Mouse (Mus musculus) heart, embryonic 10.5 days (tissue): Measurements from ENCODE around the gene Pacs1. TPM values are rescaled to one million over a fixed set of nuclear protein-coding genes. Genes with fewer than 3 reads are reported as not detected.

ENCODE experiments used
- DNase-seq: peaks from one replicate; pipeline ENCODE4 v3.0.0-alpha.2; 2017; ENCODE audit warnings: low spot score
- H3K27ac ChIP-seq: fragments of 300-500 bp; sonication (generic); 2 replicates; pipeline ENCODE4 v1.5.1; 2016; ENCODE audit warnings: mild to moderate bottlenecking
- H3K27me3 ChIP-seq: fragments of 300-500 bp; sonication (generic); 2 replicates; pipeline ENCODE4 v1.6.1; 2016; ENCODE audit warnings: mild to moderate bottlenecking; ENCODE audit not compliant: poor library complexity, insufficient read depth, severe bottlenecking
- H3K36me3 ChIP-seq: fragments of 300-500 bp; sonication (generic); 2 replicates; pipeline ENCODE4 v1.6.1; 2016; ENCODE audit warnings: mild to moderate bottlenecking, moderate library complexity
- H3K4me1 ChIP-seq: fragments of 300-500 bp; sonication (generic); 2 replicates; pipeline ENCODE4 v1.6.1; 2016; ENCODE audit warnings: mild to moderate bottlenecking
- H3K4me3 ChIP-seq: fragments of 300-500 bp; sonication (generic); 2 replicates; pipeline ENCODE4 v1.5.1; 2016; ENCODE audit warnings: mild to moderate bottlenecking, moderate library complexity
- H3K9me3 ChIP-seq: fragments of 300-500 bp; sonication (generic); 2 replicates; pipeline ENCODE4 v1.6.1; 2016; ENCODE audit warnings: mild to moderate bottlenecking, moderate library complexity
- WGBS: fragments of 180-500 bp; shearing (Covaris S2); methylation state at CpG from one replicate; pipeline ENCODE4 v1.1.7; 2016; 5-methylcytosine and 5-hydroxymethylcytosine counted together
- polyA plus RNA-seq: library from polyadenylated mRNA; unstranded; fragments of >200 nt; fragmentation: Nextera tagmentation; extraction: Ambion mirVana; gene quantifications from 2 replicates; pipeline ENCODE4 v1.2.1, GENCODE M21; 2016

Pacs1 gene
- polyA plus RNA-seq, 1 experiment from 2014 or later = 23.4 TPM

DNA sequence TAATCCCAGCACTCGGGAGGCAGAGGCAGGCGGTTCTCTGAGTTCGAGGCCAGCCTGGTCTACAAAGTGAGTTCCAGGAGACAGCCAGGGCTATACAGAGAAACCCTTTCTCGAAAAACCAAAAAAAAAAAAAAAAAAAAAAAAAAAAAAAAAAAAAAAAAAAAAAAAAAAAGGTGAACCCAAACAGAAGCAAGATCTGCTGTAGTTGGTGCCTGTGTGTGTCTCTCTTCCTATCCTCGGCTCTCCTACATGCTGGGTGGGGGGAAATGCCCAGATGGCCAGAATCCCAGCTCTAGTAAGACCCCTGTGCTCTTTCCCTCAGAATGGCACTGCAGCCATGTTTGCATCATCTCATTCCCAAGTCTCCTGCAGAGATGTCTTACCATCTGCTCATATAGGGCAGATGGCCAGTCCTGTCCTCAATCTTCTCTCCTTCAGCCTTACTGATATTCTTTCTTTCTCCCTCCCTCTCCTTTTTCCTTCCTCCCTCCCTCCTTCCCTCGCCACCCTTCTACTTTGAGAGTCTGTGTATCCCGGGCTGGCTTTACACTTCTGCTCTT lies 148.8 kb downstream of the Pacs1 start:
- Histone ChIP-seq H3K36me3 (no peaks in the 10 kb centered on the region), H3K4me1 (peaks cover 7% of the 10 kb centered on the region), H3K9me3 (no peaks in the 10 kb centered on the region), H3K27me3 (peaks cover 7% of the 10 kb centered on the region; the same call in 1 of the 2 replicates), H3K4me3 (no peak overlapping the region), H3K27ac (no peak overlapping the region)
- DNase-seq = no peak
- WGBS = 60% methylated on average over 7 of the region's 7 CpGs

DNA sequence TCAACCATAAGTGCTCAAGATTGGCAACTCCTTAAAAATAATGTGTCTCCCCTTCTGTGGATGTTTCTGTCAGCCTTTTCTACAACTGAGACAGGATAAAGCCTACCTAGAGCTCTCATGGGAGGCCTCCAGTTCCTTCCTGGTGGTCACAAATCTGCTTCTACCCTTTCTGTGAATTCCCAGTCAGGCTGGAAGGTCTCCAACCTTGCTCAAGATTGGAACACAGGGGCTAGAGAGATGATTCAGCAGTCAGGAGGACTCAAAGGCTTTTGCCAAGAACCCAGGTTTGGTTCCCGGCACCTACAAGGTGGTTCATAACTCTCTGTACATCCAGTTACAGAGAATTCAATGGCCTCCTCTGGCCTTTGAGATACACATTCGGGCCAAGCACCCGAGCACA lies 149.7 kb downstream of the Pacs1 start:
- WGBS = 75% methylated on average over 3 of the region's 3 CpGs

GRCm38 (mm10) chr19:5122492-5122891 lies 150.4 kb downstream of the Pacs1 start:
- Histone ChIP-seq H3K36me3 (no peaks in the 10 kb centered on the region), H3K27me3 (peaks cover 10% of the 10 kb centered on the region; the same call in 1 of the 2 replicates), H3K4me1 (peaks cover 14% of the 10 kb centered on the region), H3K27ac (no peak overlapping the region), H3K9me3 (no peaks in the 10 kb centered on the region), H3K4me3 (no peak overlapping the region)
- 42% methylated on average over 10 of the region's 10 CpGs for WGBS
- DNase-seq = no peak

More for the DNA sequence above, 149.7 kb downstream of the Pacs1 start:
- no peak for DNase-seq
- H3K36me3 ChIP-seq = no peaks in the 10 kb centered on the region
- H3K9me3 ChIP-seq = no peaks in the 10 kb centered on the region
- peaks cover 14% of the 10 kb centered on the region for H3K4me1 ChIP-seq
- H3K27ac ChIP-seq = no peak overlapping the region
- peaks cover 10% of the 10 kb centered on the region; the same call in 1 of the 2 replicates for H3K27me3 ChIP-seq
- H3K4me3 ChIP-seq = no peak overlapping the region

GRCm38 (mm10) chr19:5118384-5118698 lies 154.6 kb downstream of the Pacs1 start, which contains the start of gene Klc2:
Gene Klc2, minus strand, starts transcription at chr19:5118560.
- peak within 1 kb of the TSS; percentile 84 for H3K4me3 ChIP-seq
- peaks cover 22% of the 10 kb centered on the region for H3K4me1 ChIP-seq
- H3K27ac ChIP-seq = peak within 1 kb of the TSS; percentile 89
- WGBS = 1% methylated on average over 18 of the region's 18 CpGs
- no peaks in the 10 kb centered on the region for H3K9me3 ChIP-seq
- H3K36me3 ChIP-seq = peaks cover 11% of the 10 kb centered on the region
- H3K27me3 ChIP-seq = peaks cover 10% of the 10 kb centered on the region; the same call in 1 of the 2 replicates
- no peak for DNase-seq

GRCm38 (mm10) chr19:5117494-5118383 lies 155.2 kb downstream of the Pacs1 start:
- peaks cover 15% of the 10 kb centered on the region for H3K36me3 ChIP-seq
- WGBS = under 1% methylated on average over 80 of the region's 83 CpGs

GRCm38 (mm10) chr19:5113783-5114182 lies 159.1 kb downstream of the Pacs1 start:
- Histone ChIP-seq H3K36me3 (peaks cover 55% of the 10 kb centered on the region), H3K9me3 (no peaks in the 10 kb centered on the region), H3K4me1 (peaks cover 19% of the 10 kb centered on the region), H3K27ac (no peak overlapping the region), H3K27me3 (no peaks in the 10 kb centered on the region), H3K4me3 (no peak overlapping the region)
- 90% methylated on average over 7 of the region's 7 CpGs for WGBS
- no peak for DNase-seq

More at GRCm38 (mm10) chr19:5117494-5118383, 155.2 kb downstream of the Pacs1 start:
- Histone ChIP-seq H3K4me1 (peaks cover 22% of the 10 kb centered on the region), H3K27me3 (peaks cover 10% of the 10 kb centered on the region; the same call in 1 of the 2 replicates), H3K27ac (peak overlapping the region; percentile 89), H3K4me3 (peak overlapping the region; percentile 84), H3K9me3 (no peaks in the 10 kb centered on the region)
- peak; percentile 95 for DNase-seq

GRCm38 (mm10) chr19:5109659-5110453 lies 163.1 kb downstream of the Pacs1 start:
- H3K27ac ChIP-seq = peak overlapping the region; percentile 45; the same call in 1 of the 2 replicates
- H3K27me3 ChIP-seq = no peaks in the 10 kb centered on the region
- 77% methylated on average over 19 of the region's 19 CpGs for WGBS
- H3K4me3 ChIP-seq = no peak overlapping the region
- no peak for DNase-seq
- no peaks in the 10 kb centered on the region for H3K9me3 ChIP-seq
- H3K4me1 ChIP-seq = peaks cover 35% of the 10 kb centered on the region
- H3K36me3 ChIP-seq = peaks cover 70% of the 10 kb centered on the region

- Histone ChIP-seq H3K36me3 (peaks cover 74% of the 10 kb centered on the region), H3K27ac (0 out of 2 replicates have a peak overlapping the region, but pooled peaks have one; percentile 0), H3K9me3 (no peaks in the 10 kb centered on the region), H3K27me3 (no peaks in the 10 kb centered on the region), H3K4me1 (peaks cover 37% of the 10 kb centered on the region), H3K4me3 (no peak overlapping the region)
- DNase-seq = no peak
- WGBS = 28% methylated on average over 4 of the region's 4 CpGs
Observed at GRCm38 (mm10) chr19:5108702-5109101, 164.2 kb downstream of the Pacs1 start.

DNA sequence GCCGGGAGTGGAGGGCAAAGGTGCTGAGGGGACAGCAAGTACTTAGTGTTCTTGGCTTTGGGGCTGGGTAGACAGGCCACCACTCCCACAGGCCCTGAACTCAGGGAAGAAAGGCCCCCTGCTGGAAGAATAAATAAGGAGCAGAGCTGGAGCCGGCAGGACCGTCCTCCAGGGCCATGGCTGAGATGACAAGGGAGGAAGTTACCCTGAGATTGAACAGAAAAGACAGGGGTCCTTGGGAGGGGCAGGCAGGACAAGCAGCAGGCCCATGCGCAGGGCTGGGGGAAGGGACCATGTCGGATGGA lies 164.7 kb downstream of the Pacs1 start:
- H3K4me1 ChIP-seq = peaks cover 37% of the 10 kb centered on the region
- H3K27me3 ChIP-seq = no peaks in the 10 kb centered on the region
- 0 out of 2 replicates have a peak overlapping the region, but pooled peaks have one; percentile 0 for H3K27ac ChIP-seq
- DNase-seq = no peak
- no peaks in the 10 kb centered on the region for H3K9me3 ChIP-seq
- 13% methylated on average over 5 of the region's 5 CpGs for WGBS
- no peak overlapping the region for H3K4me3 ChIP-seq
- H3K36me3 ChIP-seq = peaks cover 74% of the 10 kb centered on the region

DNA sequence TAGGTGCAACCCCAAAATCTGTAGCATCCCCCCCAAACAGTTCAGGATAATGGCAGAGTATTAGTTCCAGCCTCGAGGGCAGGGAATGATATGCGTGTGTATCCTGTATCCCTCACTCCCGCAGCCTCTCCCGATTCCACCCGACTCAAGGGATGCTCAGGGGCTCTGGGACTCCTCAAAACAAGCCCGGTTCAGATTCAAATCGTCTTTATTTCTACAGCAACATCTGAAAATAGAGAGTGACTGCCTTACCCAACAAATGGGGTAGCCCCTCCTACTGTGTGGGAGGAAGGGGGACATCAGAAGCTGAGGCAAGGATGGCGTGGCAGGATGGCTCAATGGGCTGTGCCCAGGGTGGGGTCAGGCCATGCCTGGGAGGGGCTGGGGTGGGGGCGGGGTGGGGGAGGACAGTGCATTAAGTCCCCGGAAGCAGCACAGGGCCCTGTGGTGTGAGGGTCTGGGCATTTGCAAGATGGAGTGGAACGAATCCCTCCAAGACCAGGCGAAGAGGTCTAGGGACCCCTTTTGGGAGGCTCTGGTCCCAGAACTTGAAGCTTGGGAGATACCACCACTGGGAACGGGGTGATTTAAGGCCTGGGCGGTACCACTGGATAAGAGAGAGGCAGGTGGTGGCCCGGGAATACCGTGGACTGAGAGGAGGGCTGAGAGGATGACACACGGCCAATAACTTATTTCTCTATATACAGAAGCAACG lies 165.2 kb downstream of the Pacs1 start:
- Histone ChIP-seq H3K27me3 (no peaks in the 10 kb centered on the region), H3K9me3 (no peaks in the 10 kb centered on the region), H3K4me1 (peaks cover 37% of the 10 kb centered on the region), H3K36me3 (peaks cover 76% of the 10 kb centered on the region), H3K27ac (peak overlapping the region; percentile 98; the same call in 1 of the 2 replicates), H3K4me3 (peak overlapping the region; percentile 90; the same call in 1 of the 2 replicates)
- DNase-seq = no peak
- WGBS = 71% methylated on average over 18 of the region's 18 CpGs

DNA sequence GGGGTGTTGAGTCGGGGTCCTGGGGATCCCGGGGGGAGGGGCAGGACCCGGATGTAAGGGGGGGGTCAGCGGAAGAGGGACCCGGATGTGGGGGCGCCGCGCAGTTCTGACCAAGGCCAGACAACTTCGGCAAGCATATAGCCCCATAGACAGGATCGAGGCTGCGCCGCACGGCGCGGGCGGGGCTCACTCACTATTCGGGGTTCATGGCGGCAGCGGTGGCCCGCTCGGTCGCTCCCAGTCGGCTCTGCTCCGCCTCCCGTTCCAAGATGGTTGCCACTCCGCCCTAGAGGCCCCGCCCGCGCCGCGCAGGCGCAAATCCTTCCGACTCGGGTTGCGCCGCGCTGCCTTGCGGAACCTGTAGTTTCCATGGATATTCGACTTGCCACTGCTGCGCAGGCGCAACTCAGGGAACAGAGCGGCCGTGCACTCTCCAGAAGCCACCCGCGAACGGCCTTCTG lies 166.2 kb downstream of the Pacs1 start, which contains the start of gene Rab1b:
TSS of gene Rab1b (minus strand) at position 342 of the 461 bp plus-strand sequence.
- peak; percentile 99 for DNase-seq
- H3K27ac ChIP-seq = peak within 1 kb of the TSS; percentile 98
- no peaks in the 10 kb centered on the region for H3K9me3 ChIP-seq
- no peaks in the 10 kb centered on the region for H3K27me3 ChIP-seq
- peak within 1 kb of the TSS; percentile 90 for H3K4me3 ChIP-seq
- under 1% methylated on average over 45 of the region's 46 CpGs for WGBS
- peaks cover 37% of the 10 kb centered on the region for H3K4me1 ChIP-seq
- H3K36me3 ChIP-seq = peaks cover 76% of the 10 kb centered on the region

- Histone ChIP-seq H3K9me3 (no peaks in the 10 kb centered on the region), H3K4me3 (peak overlapping the region; percentile 90), H3K27me3 (no peaks in the 10 kb centered on the region), H3K36me3 (peaks cover 76% of the 10 kb centered on the region), H3K27ac (peak overlapping the region; percentile 98), H3K4me1 (peaks cover 37% of the 10 kb centered on the region)
- DNase-seq = no peak
- WGBS = 15% methylated on average over 9 of the region's 9 CpGs
Observed at GRCm38 (mm10) chr19:5106074-5106473, 166.8 kb downstream of the Pacs1 start.
